Mouse (Mus musculus): ENCODE measurements around the gene Adamtsl3. TPM values are rescaled to one million over a fixed set of nuclear protein-coding genes. Genes with fewer than 3 reads are reported as not detected.

Adamtsl3 gene
- polyA plus RNA-seq, 1 experiment from 2014 or later = 1.3 TPM

DNA sequence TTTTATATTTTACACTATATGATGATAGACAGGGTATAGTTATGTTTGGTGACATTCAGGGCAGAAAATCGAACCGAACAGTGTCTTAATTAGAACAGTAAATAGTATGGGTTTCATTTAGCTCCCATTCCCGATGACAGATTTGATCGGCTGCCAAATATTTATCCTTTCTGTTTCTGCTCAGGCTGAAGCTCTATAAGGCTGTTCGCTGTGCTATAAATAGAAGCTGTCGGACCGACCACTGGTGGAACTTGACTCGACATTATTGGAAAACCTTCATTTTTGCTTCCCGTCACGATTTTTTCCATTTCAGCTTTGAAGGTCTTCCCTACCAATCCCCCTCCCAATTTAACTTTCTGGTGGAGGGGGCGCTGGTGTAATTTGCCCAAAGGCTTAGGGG lies 89.9 kb downstream of the Adamtsl3 start:
- H3K36me3 ChIP-seq = no peaks in the 10 kb centered on the region
- no peaks in the 10 kb centered on the region for H3K9me3 ChIP-seq
- no peak overlapping the region for H3K4me3 ChIP-seq (replicated peaks)
- no peak overlapping the region for H3K27ac ChIP-seq
- no peaks in the 10 kb centered on the region; the same call in 1 of the 2 replicates for H3K4me1 ChIP-seq
- WGBS = 25% methylated on average over 11 of the region's 11 CpGs
- H3K9ac ChIP-seq = no peak overlapping the region
- peak overlapping the region; percentile 40 for H3K4me2 ChIP-seq
- no peak for ATAC-seq (ENCODE audit: insufficient read depth, low FRiP score, low read depth)
- no peaks in the 10 kb centered on the region for H3K27me3 ChIP-seq (replicated peaks)

DNA sequence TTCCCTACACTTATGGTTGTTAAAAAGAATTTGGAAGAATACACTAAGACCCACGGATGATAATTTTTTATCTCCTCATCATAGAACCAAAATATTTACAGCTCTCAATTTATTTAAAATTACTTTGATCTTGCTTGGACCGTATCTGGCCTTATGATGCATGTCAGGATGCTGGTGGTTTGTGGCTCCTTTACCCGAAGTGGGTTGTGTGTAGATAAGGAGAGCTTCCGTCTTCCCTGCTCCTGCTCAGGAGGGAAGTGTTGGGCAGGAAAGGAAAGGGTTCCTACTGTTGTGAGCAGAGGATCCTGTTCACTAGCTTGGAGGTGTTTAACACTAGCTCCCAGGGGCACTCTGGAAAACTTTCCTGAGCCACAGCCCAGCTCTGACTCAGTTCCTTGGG lies 94.0 kb downstream of the Adamtsl3 start:
- Histone ChIP-seq H3K27me3 (replicated peaks) (no peaks in the 10 kb centered on the region), H3K9me3 (no peaks in the 10 kb centered on the region), H3K27ac (no peak overlapping the region), H3K4me1 (no peaks in the 10 kb centered on the region), H3K4me2 (no peak overlapping the region), H3K36me3 (no peaks in the 10 kb centered on the region), H3K9ac (no peak overlapping the region), H3K4me3 (replicated peaks) (no peak overlapping the region)
- no peak for ATAC-seq (ENCODE audit: insufficient read depth, low FRiP score, low read depth)
- 59% methylated on average over 4 of the region's 4 CpGs for WGBS

DNA sequence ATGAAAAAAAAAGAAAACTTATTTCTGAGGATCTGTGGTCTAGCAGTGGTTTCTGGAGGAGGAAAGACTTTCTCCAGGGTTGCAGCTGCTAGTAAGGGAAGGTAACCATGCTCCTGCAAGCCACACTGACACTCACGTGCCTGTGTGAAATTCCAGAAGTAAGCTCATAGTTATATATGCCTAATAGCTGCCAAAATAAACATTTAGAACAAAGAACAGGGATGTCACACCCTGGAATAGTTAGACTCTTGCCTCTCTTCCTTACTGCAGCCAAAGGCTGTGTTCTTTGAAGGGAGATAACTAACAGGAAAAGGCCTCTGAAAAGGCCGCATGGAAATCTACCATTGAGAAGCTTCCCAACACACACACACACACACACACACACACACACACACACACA lies 96.1 kb downstream of the Adamtsl3 start:
- ATAC-seq (ENCODE audit: insufficient read depth, low FRiP score, low read depth) = no peak
- H3K27me3 ChIP-seq (replicated peaks) = no peaks in the 10 kb centered on the region

DNA sequence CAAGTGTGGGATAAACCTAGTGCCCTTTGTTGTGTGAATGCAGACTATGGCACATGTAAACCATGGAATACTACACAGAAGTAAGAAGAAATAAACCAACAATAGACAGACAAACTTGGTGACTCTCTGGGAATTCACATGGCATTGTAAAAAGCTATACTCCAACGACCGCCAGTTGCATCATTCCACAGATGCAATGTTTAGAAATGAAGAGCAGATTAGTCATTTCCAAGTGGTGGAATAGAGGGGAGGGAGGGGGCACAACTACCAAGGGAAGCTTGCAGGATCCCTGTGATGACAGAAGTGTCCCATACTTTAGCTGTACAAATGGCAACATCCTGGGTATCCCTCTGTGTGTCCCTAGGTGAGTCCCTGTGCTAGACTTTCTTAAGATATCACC lies 97.7 kb downstream of the Adamtsl3 start:
- H3K9me3 ChIP-seq = no peaks in the 10 kb centered on the region
- H3K27ac ChIP-seq = no peak overlapping the region
- no peak for ATAC-seq (ENCODE audit: insufficient read depth, low FRiP score, low read depth)
- no peak overlapping the region for H3K4me3 ChIP-seq (replicated peaks)
- H3K4me1 ChIP-seq = no peaks in the 10 kb centered on the region
- no peaks in the 10 kb centered on the region for H3K27me3 ChIP-seq (replicated peaks)
- WGBS = 75% methylated on average over 2 of the region's 2 CpGs
- H3K36me3 ChIP-seq = no peaks in the 10 kb centered on the region
- no peak overlapping the region for H3K9ac ChIP-seq
- no peak overlapping the region for H3K4me2 ChIP-seq

More for the DNA sequence above, 96.1 kb downstream of the Adamtsl3 start:
- Histone ChIP-seq H3K36me3 (no peaks in the 10 kb centered on the region), H3K9me3 (no peaks in the 10 kb centered on the region), H3K4me1 (no peaks in the 10 kb centered on the region), H3K27ac (no peak overlapping the region), H3K4me2 (no peak overlapping the region), H3K4me3 (replicated peaks) (no peak overlapping the region), H3K9ac (no peak overlapping the region)
- WGBS = 39% methylated on average over 2 of the region's 2 CpGs

DNA sequence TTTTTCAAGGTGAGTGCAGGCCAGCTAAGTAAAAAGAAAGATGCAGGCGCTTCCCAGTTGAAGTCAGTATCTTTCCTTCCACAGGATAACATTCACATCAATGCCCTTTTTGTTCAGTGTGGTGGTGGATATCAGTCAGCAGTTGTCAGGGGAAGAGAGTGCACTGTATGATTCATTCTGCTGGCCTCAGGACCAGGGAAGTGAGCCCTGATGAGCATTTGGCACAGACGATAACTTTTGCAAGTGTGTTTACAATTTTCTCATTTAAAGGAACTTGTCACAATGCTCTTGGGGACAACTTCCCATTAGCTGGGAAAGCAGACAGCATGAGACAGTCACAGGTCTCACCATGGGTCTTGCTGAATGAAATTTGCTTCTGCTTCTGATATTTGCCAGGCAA lies 122.9 kb downstream of the Adamtsl3 start:
- Histone ChIP-seq H3K27me3 (replicated peaks) (no peaks in the 10 kb centered on the region), H3K9me3 (no peaks in the 10 kb centered on the region), H3K27ac (no peak overlapping the region), H3K4me3 (replicated peaks) (no peak overlapping the region), H3K4me2 (no peak overlapping the region), H3K9ac (no peak overlapping the region), H3K36me3 (no peaks in the 10 kb centered on the region), H3K4me1 (no peaks in the 10 kb centered on the region)
- whole genome bisulfite sequencing = 52% methylated on average over 2 of the region's 2 CpGs
- ATAC-seq (ENCODE audit: insufficient read depth, low FRiP score, low read depth) = no peak

DNA sequence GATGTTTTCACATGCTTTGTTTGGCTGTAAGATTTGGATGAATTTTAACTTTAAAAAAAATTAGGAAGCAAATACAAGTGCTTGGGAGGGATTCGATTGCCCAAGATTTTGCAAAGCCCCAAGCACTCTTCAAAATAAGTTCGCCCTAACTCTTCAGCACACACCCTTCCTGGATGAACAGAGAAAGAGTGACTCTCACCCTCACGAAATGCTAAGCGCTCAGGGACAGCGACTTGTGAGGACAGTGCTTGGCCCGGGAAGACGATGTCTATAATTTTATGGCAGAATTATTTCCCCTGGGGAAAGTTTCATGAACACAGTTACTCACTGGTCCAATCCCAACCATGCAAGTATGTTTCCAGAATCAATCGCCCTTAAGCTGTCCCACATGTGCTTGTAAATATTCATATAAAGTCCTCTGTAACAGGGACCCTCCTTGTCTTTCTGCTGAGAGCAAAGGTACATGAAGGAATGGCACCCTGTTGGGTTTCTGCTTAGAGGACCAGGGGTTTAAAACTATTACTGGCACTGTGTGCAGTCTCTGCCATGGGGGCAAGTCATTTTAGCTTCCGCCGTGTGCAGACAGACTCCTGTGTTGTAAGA lies 127.5 kb downstream of the Adamtsl3 start:
- Histone ChIP-seq H3K9ac (no peak overlapping the region), H3K9me3 (no peaks in the 10 kb centered on the region), H3K27ac (no peak overlapping the region), H3K36me3 (no peaks in the 10 kb centered on the region), H3K4me2 (no peak overlapping the region), H3K4me1 (no peaks in the 10 kb centered on the region), H3K27me3 (replicated peaks) (no peaks in the 10 kb centered on the region), H3K4me3 (replicated peaks) (no peak overlapping the region)
- WGBS = 83% methylated on average over 10 of the region's 10 CpGs
- ATAC-seq (ENCODE audit: insufficient read depth, low FRiP score, low read depth) = no peak

DNA sequence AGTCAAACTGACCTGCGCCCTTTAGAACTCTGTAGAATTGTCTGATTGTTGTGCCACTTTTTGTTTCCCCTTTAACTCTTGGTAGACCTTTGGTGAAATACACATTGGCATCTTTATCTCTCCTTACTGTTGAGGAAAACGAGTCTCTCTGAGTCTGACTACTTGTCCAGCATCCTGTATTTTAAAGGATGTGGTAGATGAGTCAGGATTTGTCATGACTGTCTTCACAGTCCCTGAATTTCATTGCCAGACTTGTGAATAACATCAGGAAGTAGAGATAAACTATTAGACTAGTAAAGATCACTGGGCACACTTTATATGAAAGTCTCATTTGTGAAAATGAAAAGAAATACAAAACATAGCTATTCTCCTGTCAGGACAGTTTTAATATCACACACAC lies 128.9 kb downstream of the Adamtsl3 start:
- Histone ChIP-seq H3K9me3 (no peaks in the 10 kb centered on the region), H3K4me1 (no peaks in the 10 kb centered on the region), H3K4me2 (no peak overlapping the region), H3K36me3 (no peaks in the 10 kb centered on the region), H3K27me3 (replicated peaks) (no peaks in the 10 kb centered on the region), H3K9ac (no peak overlapping the region), H3K4me3 (replicated peaks) (no peak overlapping the region), H3K27ac (no peak overlapping the region)
- ATAC-seq (ENCODE audit: insufficient read depth, low FRiP score, low read depth) = no peak
- whole genome bisulfite sequencing = 71% methylated on average over 2 of the region's 2 CpGs

DNA sequence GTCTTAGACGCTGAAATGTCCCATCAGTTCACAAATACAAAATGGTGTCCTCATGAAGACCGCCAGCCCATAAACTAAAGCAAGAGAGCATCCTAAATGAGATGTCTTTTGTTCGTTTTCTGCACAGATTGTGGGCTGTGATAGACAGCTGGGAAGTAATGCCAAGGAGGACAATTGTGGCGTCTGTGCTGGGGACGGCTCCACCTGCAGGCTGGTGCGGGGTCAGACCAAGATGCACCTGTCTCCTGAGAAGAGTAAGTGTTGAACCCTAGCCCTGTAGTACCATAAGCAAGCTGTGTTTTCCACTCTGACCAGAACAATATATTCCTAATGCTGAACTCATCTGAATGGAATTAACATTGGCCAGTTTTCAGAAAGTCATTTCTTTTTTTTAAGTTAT lies 129.9 kb downstream of the Adamtsl3 start:
- no peaks in the 10 kb centered on the region for H3K4me1 ChIP-seq
- H3K4me2 ChIP-seq = no peak overlapping the region
- no peaks in the 10 kb centered on the region for H3K27me3 ChIP-seq (replicated peaks)
- no peak for ATAC-seq (ENCODE audit: insufficient read depth, low FRiP score, low read depth)
- H3K4me3 ChIP-seq (replicated peaks) = no peak overlapping the region
- WGBS = 56% methylated on average over 6 of the region's 6 CpGs
- H3K27ac ChIP-seq = no peak overlapping the region
- no peak overlapping the region for H3K9ac ChIP-seq
- H3K36me3 ChIP-seq = no peaks in the 10 kb centered on the region
- H3K9me3 ChIP-seq = no peaks in the 10 kb centered on the region

DNA sequence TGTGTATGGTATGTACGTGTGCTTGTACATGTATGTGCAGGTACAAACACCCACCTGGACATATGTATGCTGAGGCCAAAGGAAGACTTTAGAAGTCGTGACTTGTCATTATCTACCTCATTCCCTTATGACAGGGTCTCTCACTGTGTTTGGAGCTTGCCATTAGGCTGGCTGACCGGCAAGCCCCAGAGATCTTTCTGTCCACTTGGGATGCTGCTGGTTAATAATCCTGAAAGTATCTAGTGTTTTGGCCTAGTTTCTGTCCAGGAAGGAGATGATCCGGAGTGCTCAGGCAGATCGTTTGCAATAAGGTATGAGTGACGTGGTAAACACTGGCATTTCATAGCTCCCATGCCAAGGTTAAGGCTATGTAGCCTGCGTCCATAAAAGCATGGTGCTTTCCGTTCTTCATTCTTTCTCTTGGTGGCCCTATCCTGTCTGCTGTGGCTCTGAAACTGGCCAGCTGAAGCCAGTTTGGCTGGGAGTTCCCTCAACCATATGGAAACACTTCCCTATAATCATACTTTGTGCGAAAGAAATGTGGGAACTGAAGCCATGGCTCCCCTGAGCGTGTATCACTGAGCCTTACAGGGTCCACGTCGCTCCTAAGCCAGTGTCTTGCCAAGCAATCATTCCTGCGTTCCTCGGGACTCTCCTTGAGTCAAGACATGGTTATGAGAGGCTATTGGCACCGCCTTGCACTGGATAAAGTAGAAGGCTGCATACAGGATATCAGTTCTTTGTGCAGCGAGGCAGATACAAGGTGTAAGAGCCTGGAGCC lies 141.1 kb downstream of the Adamtsl3 start:
- no peaks in the 10 kb centered on the region for H3K4me1 ChIP-seq
- no peak overlapping the region for H3K4me2 ChIP-seq
- no peak overlapping the region for H3K9ac ChIP-seq
- H3K4me3 ChIP-seq (replicated peaks) = no peak overlapping the region
- WGBS = 79% methylated on average over 16 of the region's 16 CpGs
- no peaks in the 10 kb centered on the region for H3K27me3 ChIP-seq (replicated peaks)
- H3K36me3 ChIP-seq = no peaks in the 10 kb centered on the region
- H3K9me3 ChIP-seq = no peaks in the 10 kb centered on the region
- ATAC-seq (ENCODE audit: insufficient read depth, low FRiP score, low read depth) = no peak
- no peak overlapping the region for H3K27ac ChIP-seq

DNA sequence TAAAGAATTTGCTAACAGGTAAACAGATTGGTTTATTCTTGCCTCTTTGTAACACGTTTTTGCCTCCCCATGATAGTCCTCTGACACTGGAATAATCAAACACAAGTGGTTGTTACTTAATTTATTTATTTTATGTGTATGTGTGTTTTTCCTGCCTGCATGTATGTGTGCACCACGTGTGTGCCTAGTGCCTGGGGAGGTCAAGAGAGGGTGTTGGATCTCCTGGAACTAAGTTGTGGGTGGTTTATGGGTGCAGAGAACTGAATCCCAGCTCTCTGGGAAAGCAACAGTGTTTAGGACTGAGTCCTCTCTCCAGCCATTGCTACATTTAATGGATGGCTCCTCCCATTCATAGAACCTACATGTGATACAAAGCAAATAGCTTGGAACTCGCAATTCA lies 143.0 kb downstream of the Adamtsl3 start:
- Histone ChIP-seq H3K4me3 (replicated peaks) (no peak overlapping the region), H3K4me1 (no peaks in the 10 kb centered on the region), H3K27ac (no peak overlapping the region), H3K4me2 (no peak overlapping the region), H3K9me3 (no peaks in the 10 kb centered on the region), H3K9ac (no peak overlapping the region), H3K27me3 (replicated peaks) (no peaks in the 10 kb centered on the region), H3K36me3 (no peaks in the 10 kb centered on the region)
- 73% methylated on average over 3 of the region's 3 CpGs for WGBS
- no peak for ATAC-seq (ENCODE audit: insufficient read depth, low FRiP score, low read depth)

DNA sequence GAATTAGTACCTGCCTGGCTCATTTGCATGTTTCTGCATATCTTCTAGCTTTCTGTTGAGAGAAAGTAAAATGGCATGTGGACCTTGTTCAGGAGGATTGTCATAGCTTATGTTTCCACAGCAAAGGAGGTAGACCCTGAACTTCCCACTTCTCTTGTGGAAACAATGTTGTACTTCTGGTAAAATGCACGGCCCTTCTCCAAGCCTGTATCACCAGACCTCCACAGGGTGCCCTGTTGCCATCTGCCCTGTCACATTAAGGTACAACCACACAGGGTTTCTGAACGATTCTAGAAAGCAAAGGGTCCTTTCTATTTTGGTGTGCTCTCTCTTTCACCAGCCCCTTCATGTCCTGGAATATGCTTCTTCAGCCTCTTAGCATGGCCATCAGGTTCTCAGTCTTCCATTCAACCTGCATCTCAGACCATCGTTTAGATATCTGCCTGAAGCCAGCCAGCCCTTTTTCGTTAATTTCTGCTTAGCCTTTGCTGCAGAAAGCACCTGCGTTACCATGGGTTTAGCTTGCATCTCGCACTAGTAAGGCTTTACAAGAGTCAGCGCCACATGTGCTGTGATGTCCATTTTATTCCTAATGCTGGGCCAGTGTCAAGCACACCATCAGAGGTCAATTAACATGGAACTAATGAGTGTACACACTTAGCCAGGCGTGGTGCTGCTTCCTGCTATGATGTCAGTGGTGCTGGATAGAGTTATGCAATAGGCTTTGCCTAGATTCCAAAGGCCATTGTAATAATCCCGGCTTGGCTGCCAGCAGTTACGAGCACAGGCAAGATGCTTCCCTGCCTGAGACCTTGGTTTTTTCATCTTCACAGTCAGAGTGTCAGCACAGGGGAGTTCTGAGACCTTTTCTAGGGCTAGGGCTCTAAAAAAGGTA lies 143.6 kb downstream of the Adamtsl3 start:
- no peaks in the 10 kb centered on the region for H3K4me1 ChIP-seq
- no peaks in the 10 kb centered on the region for H3K36me3 ChIP-seq
- ATAC-seq (ENCODE audit: insufficient read depth, low FRiP score, low read depth) = no peak
- 69% methylated on average over 10 of the region's 10 CpGs for WGBS
- H3K9ac ChIP-seq = no peak overlapping the region
- no peaks in the 10 kb centered on the region for H3K27me3 ChIP-seq (replicated peaks)
- no peak overlapping the region for H3K4me3 ChIP-seq (replicated peaks)
- no peaks in the 10 kb centered on the region for H3K9me3 ChIP-seq
- no peak overlapping the region for H3K4me2 ChIP-seq
- no peak overlapping the region for H3K27ac ChIP-seq

DNA sequence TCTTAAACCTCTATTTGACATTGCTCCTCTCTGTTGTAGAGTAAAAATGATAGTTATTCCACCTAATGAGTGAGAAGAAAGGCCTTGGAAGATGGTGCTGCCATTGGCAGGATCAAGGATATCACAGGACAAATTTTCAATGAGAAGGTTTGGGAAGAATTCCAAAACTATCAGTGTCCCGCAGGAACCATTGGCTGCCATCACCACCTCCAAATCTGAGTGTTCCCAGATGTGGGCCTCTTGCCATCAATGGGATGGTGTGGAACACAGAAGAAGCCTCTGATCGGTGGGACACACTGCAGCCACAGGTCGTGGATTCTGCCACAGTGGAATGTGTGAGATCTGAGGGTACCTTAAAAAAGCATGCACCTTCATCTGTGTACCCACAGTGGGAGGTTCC lies 147.9 kb downstream of the Adamtsl3 start:
- Histone ChIP-seq H3K9ac (no peak overlapping the region), H3K27me3 (replicated peaks) (no peaks in the 10 kb centered on the region), H3K36me3 (no peaks in the 10 kb centered on the region), H3K27ac (no peak overlapping the region), H3K4me1 (peaks cover 5% of the 10 kb centered on the region; the same call in 1 of the 2 replicates), H3K4me2 (no peak overlapping the region), H3K4me3 (replicated peaks) (no peak overlapping the region), H3K9me3 (no peaks in the 10 kb centered on the region)
- WGBS = 85% methylated on average over 3 of the region's 3 CpGs
- no peak for ATAC-seq (ENCODE audit: insufficient read depth, low FRiP score, low read depth)

Measured in stomach, embryonic 15.5 days (tissue).